Mouse (Mus musculus) small intestine, adult 2 months (tissue): ENCODE results near the gene Pld3.
A peak's percentile ranks its signal among the peaks of the same experiment; 100 is the strongest.

ENCODE experiments used
- CTCF ChIP-seq: fragments of 200-500 bp; IDR thresholded peaks from 2 replicates; pipeline ENCODE4 v1.5.1; 2012; ENCODE audit warnings: low read depth, mild to moderate bottlenecking, control low read depth, inconsistent platforms, low read length, moderate library complexity, mixed read lengths; ENCODE audit not compliant: insufficient replicate concordance, insufficient read length; ENCODE audit errors: extremely low read depth
- POLR2A ChIP-seq: fragments of 200-500 bp; IDR thresholded peaks from 2 replicates; pipeline ENCODE4 v1.6.1; 2012; ENCODE audit warnings: low read depth, mild to moderate bottlenecking, control low read depth, inconsistent platforms, low read length, moderate library complexity

GRCm38 (mm10) chr7:27490543-27491329 lies 62.3 kb downstream of the Pld3 start:
- TF ChIP-seq CTCF: peak; percentile 94
- TF ChIP-seq POLR2A: no peak; the same call in 1 of the 2 replicates
